Comparison of ENCODE assay signal across 29 mouse cellular contexts in genomic region chr14:79266408-79266807, GRCm38 (mm10). TPM values are rescaled to one million over a fixed set of nuclear protein-coding genes. Genes with fewer than 3 reads are reported as not detected.
A peak's percentile ranks its signal among the peaks of the same experiment; 100 is the strongest.
DNase-seq lines count a peak whose midpoint lies in the region; ATAC-seq lines count a peak whose summit lies in the region.
"Had no signal": no experiment of that assay in that cellular context is flagged by ENCODE, and none has a peak within 500 bp of the region (broad histone marks: within the 10 kb centered on the region; RNA-seq: fewer than 3 reads in every experiment).

No protein-coding gene starts in this region.

- intact Hi-C loops in heart, postnatal 10 days (cut with DNase I) = no loop called here

- peaks cover 3% of the 10 kb centered on the region; the same call in 1 of the 2 replicates for H3K9me3 ChIP-seq in heart, embryonic 16.5 days (replicated peaks; ENCODE audit: control insufficient read depth, low read length)
- H3K9me3 ChIP-seq: embryonic facial prominence, embryonic 13.5 days; G1E; hindbrain, embryonic 13.5 days had no signal

- ATAC-seq in heart, embryonic 16.5 days (replicated peaks; ENCODE audit: extremely low read depth, insufficient read depth, low FRiP score) = no peak
- ATAC-seq: activated CD4-positive, CD25-positive, alpha-beta regulatory T cell, adult 4 months; CD4-positive, CD25-positive, alpha-beta regulatory T cell, adult 4 months; forebrain, embryonic 14.5 days; hindbrain, postnatal 0 days; Patski had no signal

- H3K27ac ChIP-seq in heart, embryonic 16.5 days (ENCODE audit: low read length) = peak overlapping the region; percentile 39
- peak overlapping the region; percentile 92 for H3K27ac ChIP-seq in brown adipose tissue, adult 24 weeks (replicated peaks; ENCODE audit: low read depth, low read length)
- H3K27ac ChIP-seq: embryonic facial prominence, embryonic 13.5 days; gastrocnemius, adult 2 months; heart, embryonic 13.5 days; hindbrain, embryonic 13.5 days; hindbrain, postnatal 0 days had no signal

- H3K9ac ChIP-seq in heart, embryonic 16.5 days (ENCODE audit: low read length) = no peak overlapping the region
- H3K9ac ChIP-seq: embryonic facial prominence, embryonic 13.5 days; heart, embryonic 13.5 days; hindbrain, embryonic 13.5 days had no signal

- H3K27me3 ChIP-seq in heart, embryonic 16.5 days (ENCODE audit: control insufficient read depth, insufficient read depth, low read length) = peaks cover 3% of the 10 kb centered on the region; the same call in 1 of the 2 replicates
- H3K27me3 ChIP-seq: embryonic facial prominence, embryonic 13.5 days; hindbrain, embryonic 13.5 days; Patski had no signal

- H3K4me3 ChIP-seq in heart, embryonic 16.5 days (ENCODE audit: low read length) = no peak overlapping the region
- H3K4me3 ChIP-seq in brown adipose tissue, adult 24 weeks (ENCODE audit: insufficient read depth, low read depth, low read length) = no peak overlapping the region
- H3K4me3 ChIP-seq: embryonic facial prominence, embryonic 13.5 days; gastrocnemius, adult 2 months; heart, embryonic 13.5 days; hindbrain, embryonic 13.5 days had no signal

- no peaks in the 10 kb centered on the region for H3K36me3 ChIP-seq in heart, embryonic 16.5 days (ENCODE audit: control insufficient read depth, insufficient read depth)
- H3K36me3 ChIP-seq: embryonic facial prominence, embryonic 13.5 days; G1E; heart, embryonic 13.5 days; hindbrain, embryonic 13.5 days had no signal

- DNase-seq in heart, postnatal 10 days = no peak
- DNase-seq in 3T3-L1 (ENCODE audit: low read depth, low spot score) = peak; percentile 72
- DNase-seq in Muller cell, postnatal 12 days (ENCODE audit: inconsistent ontology term) = peak; percentile 27
- DNase-seq in urinary bladder, adult 2 months (ENCODE audit: low spot score) = no peak
- DNase-seq in kidney, adult 9 months = no peak
- DNase-seq: B cell, adult 2 months; cerebellum, adult 18-20 months; cerebellum, adult 9-11 months; cerebellum, postnatal 36 days; gastrocnemius, adult 2 months; gastrocnemius, postnatal 25 days; heart, postnatal 14 days; kidney, adult 18-20 months had no signal

- peaks cover 4% of the 10 kb centered on the region for H3K4me1 ChIP-seq in heart, embryonic 16.5 days (ENCODE audit: control insufficient read depth, insufficient read depth, low read length)
- H3K4me1 ChIP-seq in brown adipose tissue, adult 24 weeks (ENCODE audit: control insufficient read depth, insufficient read depth, insufficient read length, low read length) = peaks cover 23% of the 10 kb centered on the region
- H3K4me1 ChIP-seq: embryonic facial prominence, embryonic 13.5 days; hindbrain, embryonic 13.5 days had no signal

- H3K4me2 ChIP-seq in heart, embryonic 16.5 days (ENCODE audit: low read depth, low read length) = no peak overlapping the region
- H3K4me2 ChIP-seq: embryonic facial prominence, embryonic 13.5 days; heart, embryonic 13.5 days; hindbrain, embryonic 13.5 days had no signal

RNA-seq across cellular contexts. Expression of gene Zfp957, which starts 19.2 kb away (rescaled TPM):
- polyA plus RNA-seq in heart, embryonic 16.5 days (2015; fragmentation: Nextera tagmentation; extraction: Ambion mirVana) = 0.13 TPM in 1 of 2 replicates, not detected in the other
- not detected for total RNA-seq in heart, postnatal 10 days (2021)
- not detected in 2 replicates for polyA plus RNA-seq in brown adipose tissue, adult 24 weeks (2012; ENCODE audit: insufficient read depth, insufficient read length, missing spikeins)
- polyA plus RNA-seq in urinary bladder, adult 2 months (2012; rRNA removed) = not detected in 2 replicates
- total RNA-seq: adrenal gland, postnatal 36 days; G1E; gastrocnemius, adult 2 months; gastrocnemius, postnatal 25 days; granulocyte monocyte progenitor cell, adult 5-6 weeks; heart, adult 8-10 months; heart, postnatal 14 days; hematopoietic stem cell, adult 5-6 weeks; hindbrain, postnatal 0 days had no signal
- polyA plus RNA-seq: CD4-positive, CD25-positive, alpha-beta regulatory T cell, adult 4 months; embryonic facial prominence, embryonic 13.5 days; forebrain, embryonic 14.5 days; G1E; heart, embryonic 13.5 days; hindbrain, embryonic 13.5 days; hindbrain, postnatal 0 days; intestine, embryonic 14.5 days had no signal

RNA-seq across cellular contexts. Expression of gene Rgcc, which starts 35.0 kb away (rescaled TPM):
- 53.6 and 74.7 TPM in 2 replicates for polyA plus RNA-seq in heart, embryonic 16.5 days (2015; fragmentation: Nextera tagmentation; extraction: Ambion mirVana)
- total RNA-seq in heart, postnatal 10 days (2021) = 10 to 100 TPM; 51.6 to 57.6 TPM
- 325 and 446 TPM in 2 replicates for polyA plus RNA-seq in brown adipose tissue, adult 24 weeks (2012; ENCODE audit: insufficient read depth, insufficient read length, missing spikeins)
- polyA plus RNA-seq in urinary bladder, adult 2 months (2012; rRNA removed) = 13.4 and 20.1 TPM in 2 replicates
- total RNA-seq: G1E had no signal
- polyA plus RNA-seq: G1E had no signal

Comparison
In these comparisons a context has a peak if more than half of its experiments do, and no peak if none do; other contexts are left out.
1. DNase-seq: peak in 3T3-L1 (single experiment) and Muller cell, postnatal 12 days (single experiment); none in heart, postnatal 10 days (0 of 2), urinary bladder, adult 2 months (single experiment) and kidney, adult 9 months (single experiment).